Mouse (Mus musculus) small intestine, adult 2 months (tissue): Measurements from ENCODE around the gene Sytl3.

Experiments
- CTCF ChIP-seq: fragments of 200-500 bp; IDR thresholded peaks from 2 replicates; pipeline ENCODE4 v1.5.1; 2012; ENCODE audit warnings: low read depth, mild to moderate bottlenecking, control low read depth, inconsistent platforms, low read length, moderate library complexity, mixed read lengths; ENCODE audit not compliant: insufficient replicate concordance, insufficient read length; ENCODE audit errors: extremely low read depth
- POLR2A ChIP-seq: fragments of 200-500 bp; IDR thresholded peaks from 2 replicates; pipeline ENCODE4 v1.6.1; 2012; ENCODE audit warnings: low read depth, mild to moderate bottlenecking, control low read depth, inconsistent platforms, low read length, moderate library complexity

DNA sequence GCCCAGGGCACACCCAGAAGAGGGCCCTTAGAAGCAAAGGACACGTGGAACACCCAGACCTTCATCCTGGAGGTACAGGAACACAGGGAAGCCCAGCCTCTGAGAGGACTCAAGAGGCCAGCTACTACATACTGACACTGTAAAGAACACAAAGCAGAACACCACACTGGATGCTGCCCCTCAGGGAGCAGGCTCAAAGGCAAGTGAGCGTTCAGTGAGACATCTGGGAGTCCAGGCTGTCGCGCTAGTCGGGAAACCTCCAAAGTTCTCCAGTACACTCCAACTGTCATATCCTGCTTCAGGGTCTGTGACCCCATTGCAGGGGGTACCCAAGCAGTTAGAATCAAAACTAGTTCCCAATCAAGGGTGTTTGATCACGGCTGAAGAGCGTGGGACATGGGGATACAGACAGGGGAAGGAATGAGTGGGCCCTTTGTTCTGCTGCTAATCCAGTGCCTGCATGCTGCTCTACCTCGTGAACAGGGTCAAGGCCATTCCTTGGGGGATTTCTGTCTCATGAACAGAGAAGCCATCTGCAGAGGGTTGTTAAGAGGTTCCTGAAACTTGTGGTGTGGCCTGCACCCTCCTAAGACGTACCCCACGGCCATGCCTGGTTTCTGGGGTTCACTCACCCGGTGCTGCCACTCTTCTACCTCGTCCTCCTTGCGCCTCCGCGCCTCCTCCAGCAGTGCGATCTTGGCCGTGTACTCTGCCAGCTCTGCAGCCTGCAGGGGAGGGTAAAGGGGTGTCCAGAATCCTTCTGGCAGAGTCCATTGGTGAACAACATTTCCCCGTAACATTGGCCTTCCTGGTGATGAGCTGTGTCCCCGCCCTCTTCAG is 81.7 kb downstream of the Sytl3 start:
- TF ChIP-seq POLR2A (no peak), CTCF (no peak)
